Mouse (Mus musculus) granulocyte monocyte progenitor cell, adult 5-6 weeks (primary cell): ENCODE measurements around the gene Trim38. TPM values are rescaled to one million over a fixed set of nuclear protein-coding genes. Genes with fewer than 3 reads are reported as not detected.

Experiments used
- ATAC-seq: replicated peaks from 2 replicates; pipeline ENCODE4 v1.8.0; 2016; ENCODE audit warnings: mild to moderate bottlenecking, moderate TSS enrichment, inconsistent platforms; ENCODE audit not compliant: poor library complexity, severe bottlenecking
- total RNA-seq, 2 experiments: library from RNA; stranded (forward) in 1 of 2; stranded (reverse) in 1 of 2; fragments of 200-712, 200-1000 nt in 1 of 2; fragments of >200 nt in 1 of 2; fragmentation: Nextera tagmentation in 1 of 2; gene quantifications; 2 replicates each; pipeline ENCODE4 v1.2.3; 2014 to 2017

Gene Trim38
- total RNA-seq, 2 experiments from 2014 or later: not detected

DNA sequence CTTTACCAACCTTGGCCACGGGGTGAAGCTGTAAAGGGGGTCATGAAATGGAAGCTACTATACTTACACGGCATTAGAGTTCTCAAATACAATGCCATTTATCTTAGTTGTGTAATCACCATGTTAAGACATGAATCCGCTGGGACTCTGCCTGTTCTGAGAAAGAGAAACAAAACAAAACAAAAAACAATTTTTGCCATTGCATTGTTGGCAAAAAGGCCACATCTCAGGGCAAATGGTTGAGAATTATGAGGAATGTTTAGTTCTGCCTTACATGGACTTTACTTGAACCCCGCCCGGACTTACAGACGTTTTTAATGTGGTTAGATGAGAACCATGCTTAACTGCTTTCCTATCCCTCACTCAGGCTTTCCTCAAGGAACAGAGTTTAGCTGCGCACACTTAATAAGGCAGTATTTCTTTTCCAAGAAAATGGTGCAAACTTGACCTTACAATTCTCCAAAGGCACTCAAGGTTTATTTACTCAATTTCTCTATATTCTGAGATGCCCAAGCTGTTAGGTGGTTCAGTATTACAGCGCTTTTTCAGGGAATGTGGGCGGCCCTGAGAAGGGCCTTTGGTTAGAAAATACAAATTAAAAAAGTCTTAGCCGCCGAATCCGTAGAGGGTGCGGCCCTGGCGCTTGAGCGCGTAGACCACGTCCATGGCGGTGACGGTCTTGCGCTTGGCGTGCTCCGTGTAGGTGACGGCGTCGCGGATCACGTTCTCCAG is 9.3 kb upstream of the Trim38 start:
- 0 out of 2 replicates have a peak, but pooled peaks have one; percentile 3 for ATAC-seq

- ATAC-seq: peak; percentile 51
Measured at GRCm38 (mm10) chr13:23760972-23761864, 8.5 kb upstream of the Trim38 start, which contains the start of gene Hist1h4a. Gene Hist1h4a (minus strand): TSS chr13:23761230.

- peak; percentile 33 for ATAC-seq
Measured at GRCm38 (mm10) chr13:23761871-23762821, 7.6 kb upstream of the Trim38 start, which contains the start of gene Hist1h3a. Gene Hist1h3a (minus strand): TSS chr13:23762386.

DNA sequence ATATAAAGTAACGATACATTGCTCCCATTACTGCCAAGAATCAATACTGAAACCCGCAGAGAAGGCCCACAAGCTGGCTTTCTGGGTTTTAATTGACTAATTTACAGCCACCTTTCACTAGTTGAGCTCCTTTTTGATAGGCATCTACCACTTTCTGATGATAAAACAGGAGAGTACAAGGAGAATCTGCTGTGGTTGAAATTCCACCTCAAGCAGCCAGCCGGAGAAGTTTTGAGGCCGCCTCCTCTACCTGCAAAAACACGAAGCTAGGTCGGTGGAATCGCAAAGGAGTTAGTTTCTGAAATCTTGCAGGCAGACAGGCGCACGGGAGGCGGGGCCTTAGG is 6.5 kb upstream of the Trim38 start:
- no peak for ATAC-seq

GRCm38 (mm10) chr13:23763586-23764323 is 6.0 kb upstream of the Trim38 start, which contains the start of gene Hist1h1a:
Gene Hist1h1a (plus strand): TSS chr13:23763666.
- peak; percentile 49 for ATAC-seq

GRCm38 (mm10) chr13:23764324-23765171 is 5.2 kb upstream of the Trim38 start:
- no peak for ATAC-seq

DNA sequence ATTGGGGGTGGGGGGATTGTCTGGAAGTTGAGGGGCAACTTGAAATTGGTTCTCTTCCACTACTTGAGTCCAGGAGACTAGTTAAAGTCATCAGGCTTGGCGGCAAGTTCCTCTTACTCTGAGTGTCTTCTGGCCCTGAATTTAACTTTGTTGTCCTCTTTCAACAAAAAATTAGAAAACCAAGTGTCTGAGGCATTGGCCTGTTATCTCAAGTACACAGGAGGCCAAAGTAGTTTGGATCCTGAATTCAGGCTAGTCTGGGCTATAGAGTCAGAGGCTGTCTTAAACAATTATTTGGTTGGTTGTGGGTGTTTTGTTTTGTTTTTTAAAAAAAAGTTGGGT is 4.6 kb upstream of the Trim38 start:
- ATAC-seq: no peak

GRCm38 (mm10) chr13:23766772-23767171 is 2.9 kb upstream of the Trim38 start:
- no peak for ATAC-seq

GRCm38 (mm10) chr13:23768834-23769397 is 797 bp upstream of the Trim38 start:
- peak; percentile 46 for ATAC-seq

- ATAC-seq: peak; percentile 65
Measured at GRCm38 (mm10) chr13:23772561-23773313, 3.0 kb downstream of the Trim38 start.

DNA sequence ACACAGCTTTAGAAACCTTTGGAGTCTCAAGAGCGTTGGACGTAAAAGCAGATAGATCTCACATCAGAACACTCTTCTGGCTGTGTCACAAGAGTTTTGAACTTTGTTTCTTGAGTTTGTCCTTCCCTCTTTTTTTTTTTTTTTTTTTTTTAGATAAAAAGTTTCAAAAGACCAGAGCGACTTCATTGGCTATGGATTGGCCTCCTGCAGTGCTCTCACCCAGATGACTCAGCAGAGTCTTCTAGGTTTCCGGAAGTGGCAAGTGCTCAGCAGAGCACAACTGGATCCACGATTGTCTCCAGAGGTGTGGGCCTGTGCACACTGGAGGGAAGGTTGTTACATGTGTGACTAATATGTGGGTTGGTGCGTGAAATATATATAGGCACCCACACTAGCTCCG is 8.6 kb downstream of the Trim38 start:
- ATAC-seq: peak; percentile 95

GRCm38 (mm10) chr13:23779025-23779424 is 9.3 kb downstream of the Trim38 start:
- no peak for ATAC-seq

DNA sequence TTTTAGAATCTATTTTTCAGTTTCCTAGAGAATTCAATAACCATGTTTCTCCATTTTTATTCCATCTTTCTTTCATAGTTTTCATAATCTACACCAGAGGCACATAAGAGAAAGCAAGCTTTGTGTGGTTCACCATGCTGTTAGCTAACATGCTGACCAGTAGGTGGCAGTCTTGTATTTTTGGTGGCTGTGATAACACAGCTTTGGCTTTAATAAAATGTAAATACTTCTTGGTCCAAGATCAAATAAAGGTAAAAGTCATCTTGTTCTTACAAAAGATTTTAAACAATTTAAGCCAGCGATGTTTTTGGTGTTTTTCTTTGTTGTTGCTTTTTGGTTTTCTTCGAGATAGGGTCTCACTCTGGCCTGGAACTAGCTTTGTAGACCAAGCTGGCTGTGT is 22.8 kb downstream of the Trim38 start:
- ATAC-seq: peak; percentile 63

- ATAC-seq: peak; percentile 99
Measured at GRCm38 (mm10) chr13:23799405-23799804, 29.7 kb downstream of the Trim38 start.

GRCm38 (mm10) chr13:23804532-23804931 is 34.8 kb downstream of the Trim38 start:
- ATAC-seq: no peak

GRCm38 (mm10) chr13:23806422-23807052 is 36.8 kb downstream of the Trim38 start, which contains the start of gene Slc17a2:
Gene Slc17a2 (plus strand): TSS chr13:23806993.
- no peak for ATAC-seq

DNA sequence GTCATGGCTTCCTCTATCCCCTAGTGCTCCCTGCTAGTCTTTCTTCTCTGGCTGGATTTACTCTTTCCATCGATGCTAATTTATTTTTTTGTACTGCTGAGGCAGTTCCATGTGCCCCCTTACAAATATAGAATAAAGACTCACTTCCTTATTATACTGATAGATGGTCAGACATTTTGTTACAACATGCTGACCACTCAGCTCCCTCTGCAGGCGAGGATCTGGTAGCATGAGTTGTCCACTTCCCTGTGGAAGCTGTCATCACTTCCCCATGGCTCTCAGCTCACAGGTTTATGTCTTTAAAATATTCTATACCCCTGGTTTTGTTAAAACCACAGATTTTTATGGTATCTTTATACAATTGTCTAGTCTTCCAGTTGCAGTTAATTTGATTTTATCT is 46.4 kb downstream of the Trim38 start:
- ATAC-seq: peak; percentile 99
